Mouse (Mus musculus) forebrain, postnatal 0 days (tissue): ENCODE results near the gene Csnk2b. TPM values are rescaled to one million over a fixed set of nuclear protein-coding genes. Genes with fewer than 3 reads are reported as not detected.
A peak's percentile ranks its signal among the peaks of the same experiment; 100 is the strongest.

Experiments used
- ATAC-seq: fragments of 200-750 bp; cut with Nextera tagmentation; 2 replicates; pipeline ENCODE4 v1.8.0; 2017; ENCODE audit warnings: mild to moderate bottlenecking, moderate library complexity
- DNase-seq: peaks from one replicate; pipeline ENCODE4 v3.0.0-alpha.2; 2015
- H3K27ac ChIP-seq: fragments of 300-500 bp; sonication (generic); 2 replicates; pipeline ENCODE4 v1.5.1; 2014; ENCODE audit warnings: low read depth, mild to moderate bottlenecking, antibody characterized with exemption, low read length, moderate library complexity, mixed read lengths
- H3K27me3 ChIP-seq: fragments of 300-500 bp; sonication (generic); 2 replicates; pipeline ENCODE4 v1.6.1; 2014; ENCODE audit warnings: mild to moderate bottlenecking, low read length, mixed read lengths; ENCODE audit not compliant: insufficient read depth
- H3K36me3 ChIP-seq: fragments of 300-500 bp; sonication (generic); 2 replicates; pipeline ENCODE4 v1.6.1; 2014; ENCODE audit warnings: mild to moderate bottlenecking, moderate library complexity; ENCODE audit not compliant: insufficient read depth
- H3K4me1 ChIP-seq: fragments of 300-500 bp; sonication (generic); 2 replicates; pipeline ENCODE4 v1.6.1; 2014; ENCODE audit warnings: antibody characterized with exemption; ENCODE audit not compliant: insufficient read depth
- H3K4me2 ChIP-seq: fragments of 300-500 bp; sonication (generic); 2 replicates; pipeline ENCODE4 v1.6.1; 2014; ENCODE audit warnings: low read depth, mild to moderate bottlenecking, moderate library complexity
- H3K4me3 ChIP-seq: fragments of 300-500 bp; sonication (generic); 2 replicates; pipeline ENCODE4 v1.5.1; 2014; ENCODE audit warnings: low read depth, low read length, mixed read lengths
- H3K9ac ChIP-seq: fragments of 300-500 bp; sonication (generic); 2 replicates; pipeline ENCODE4 v1.6.1; 2014; ENCODE audit warnings: mild to moderate bottlenecking
- H3K9me3 ChIP-seq: fragments of 300-500 bp; sonication (generic); 2 replicates; pipeline ENCODE4 v1.6.1; 2016; ENCODE audit warnings: low read length
- CTCF ChIP-seq: sonication (generic); IDR thresholded peaks from 2 replicates; pipeline ENCODE4 v1.5.1; 2016; ENCODE audit warnings: antibody characterized with exemption, control low read depth, low read depth
- WGBS: fragments of 180-500 bp; shearing (Covaris S2); extraction: QIAGEN DNeasy Blood & Tissue Kit; methylation state at CpG from one replicate; pipeline ENCODE4 v1.1.7; 2014; 5-methylcytosine and 5-hydroxymethylcytosine counted together
- polyA plus RNA-seq: library from polyadenylated mRNA; unstranded; fragments of >200 nt; fragmentation: Nextera tagmentation; extraction: Ambion mirVana; gene quantifications from 2 replicates; pipeline ENCODE4 v1.2.1, GENCODE M21; 2015
- total RNA-seq: library from RNA; depleted of rRNA; stranded (reverse); fragments of >200 nt; gene quantifications from 2 replicates; pipeline ENCODE4 v1.2.3, GENCODE M21; 2014

Csnk2b gene
- total and polyA plus RNA-seq, 2 experiments from 2014 or later = 247 to 334 TPM

GRCm38 (mm10) chr17:35135591-35136320, 13.9 kb upstream of the Csnk2b start:
- H3K27ac ChIP-seq = peak overlapping the region; percentile 90
- whole genome bisulfite sequencing = under 1% methylated on average over 43 of the region's 43 CpGs
- ATAC-seq (peak; percentile 58), DNase-seq (no peak)
- H3K4me2 ChIP-seq = peak overlapping the region; percentile 83
- no peak for TF ChIP-seq CTCF
- peaks cover 26% of the 10 kb centered on the region for H3K36me3 ChIP-seq
- H3K27me3 ChIP-seq = no peaks in the 10 kb centered on the region
- H3K9me3 ChIP-seq = no peaks in the 10 kb centered on the region
- H3K4me3 ChIP-seq = peak overlapping the region; percentile 92
- peaks cover 7% of the 10 kb centered on the region for H3K4me1 ChIP-seq
- peak overlapping the region; percentile 73 for H3K9ac ChIP-seq

- Histone ChIP-seq H3K9ac (peak within 1 kb of the TSS; percentile 73), H3K4me1 (peaks cover 7% of the 10 kb centered on the region), H3K4me3 (peak within 1 kb of the TSS; percentile 92), H3K9me3 (no peaks in the 10 kb centered on the region), H3K27me3 (no peaks in the 10 kb centered on the region), H3K36me3 (peaks cover 18% of the 10 kb centered on the region), H3K4me2 (peak within 1 kb of the TSS; percentile 83), H3K27ac (peak within 1 kb of the TSS; percentile 90)
- peak; percentile 10; the same call in 1 of the 2 replicates for TF ChIP-seq CTCF
- under 1% methylated on average over 66 of the region's 66 CpGs for WGBS
- DNase-seq (peak; percentile 99), ATAC-seq (peak; percentile 94)
Observed at GRCm38 (mm10) chr17:35134801-35135590, 13.1 kb upstream of the Csnk2b start, which contains the start of gene Bag6. TSS of gene Bag6 (plus strand) at chr17:35135178.

DNA sequence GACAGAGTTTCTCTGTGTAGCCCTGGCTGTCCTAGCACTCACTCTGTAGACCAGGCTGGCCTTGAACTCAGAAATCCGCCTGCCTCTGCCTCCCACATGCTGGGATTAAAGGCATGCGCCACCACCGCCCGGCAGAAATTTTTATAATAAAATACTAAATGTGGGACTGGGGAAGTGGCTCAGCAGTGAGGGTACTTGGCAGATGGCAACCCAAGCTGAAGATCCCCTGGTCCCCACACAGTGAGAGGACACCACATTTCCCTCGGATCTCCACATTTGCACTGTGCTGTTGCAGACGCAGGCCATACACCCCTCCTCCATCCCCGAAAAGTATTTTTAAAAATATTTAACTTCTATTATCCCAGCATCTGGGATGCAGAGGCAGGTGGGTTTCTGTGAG, 11.7 kb upstream of the Csnk2b start:
- H3K4me2 ChIP-seq = no peak overlapping the region
- 95% methylated on average over 7 of the region's 7 CpGs for WGBS
- ATAC-seq = no peak
- peaks cover 3% of the 10 kb centered on the region; the same call in 1 of the 2 replicates for H3K36me3 ChIP-seq
- peaks cover 7% of the 10 kb centered on the region for H3K4me1 ChIP-seq
- H3K27ac ChIP-seq = no peak overlapping the region
- no peak for DNase-seq
- no peak overlapping the region for H3K4me3 ChIP-seq
- no peak overlapping the region for H3K9ac ChIP-seq
- no peak for TF ChIP-seq CTCF
- no peaks in the 10 kb centered on the region for H3K27me3 ChIP-seq
- no peaks in the 10 kb centered on the region for H3K9me3 ChIP-seq

DNA sequence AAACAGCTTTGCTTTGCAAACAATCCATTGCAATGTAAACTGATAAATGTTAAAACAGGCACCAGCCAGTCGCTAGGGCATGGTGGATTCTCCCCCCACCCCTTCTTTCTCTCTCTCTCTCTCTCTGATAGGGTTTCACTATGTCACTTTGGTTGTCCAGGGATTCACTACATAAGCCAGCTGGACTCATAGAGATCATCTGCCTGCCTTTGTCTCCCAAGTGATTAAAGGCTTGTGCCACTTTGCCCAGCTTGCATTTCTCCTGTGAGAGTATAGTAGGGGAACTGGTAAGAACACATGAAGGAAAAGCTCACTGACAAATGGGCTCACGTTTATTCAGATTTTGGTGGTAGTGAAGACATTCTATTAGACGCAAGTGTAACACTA, 10.3 kb upstream of the Csnk2b start:
- ATAC-seq = no peak
- H3K4me2 ChIP-seq = no peak overlapping the region
- TF ChIP-seq CTCF = no peak
- DNase-seq = no peak
- WGBS = 74% methylated on average over 3 of the region's 3 CpGs
- H3K9me3 ChIP-seq = no peaks in the 10 kb centered on the region
- peaks cover 8% of the 10 kb centered on the region for H3K4me1 ChIP-seq
- H3K9ac ChIP-seq = no peak overlapping the region
- no peak overlapping the region for H3K27ac ChIP-seq
- no peaks in the 10 kb centered on the region for H3K27me3 ChIP-seq
- H3K4me3 ChIP-seq = no peak overlapping the region
- no peaks in the 10 kb centered on the region for H3K36me3 ChIP-seq

GRCm38 (mm10) chr17:35131500-35132173, 9.8 kb upstream of the Csnk2b start, which contains the start of gene Apom:
TSS of gene Apom (minus strand) at chr17:35132050.
- DNase-seq = no peak
- Histone ChIP-seq H3K4me3 (no peak within 1 kb of the TSS), H3K9ac (no peak within 1 kb of the TSS), H3K9me3 (no peaks in the 10 kb centered on the region), H3K4me2 (no peak within 1 kb of the TSS), H3K4me1 (peaks cover 10% of the 10 kb centered on the region), H3K27ac (no peak within 1 kb of the TSS), H3K27me3 (no peaks in the 10 kb centered on the region), H3K36me3 (no peaks in the 10 kb centered on the region)
- 82% methylated on average over 15 of the region's 15 CpGs for WGBS
- no peak for ATAC-seq
- TF ChIP-seq CTCF = no peak

- Histone ChIP-seq H3K27ac (no peak overlapping the region), H3K27me3 (no peaks in the 10 kb centered on the region), H3K4me1 (peaks cover 8% of the 10 kb centered on the region), H3K9me3 (no peaks in the 10 kb centered on the region), H3K36me3 (no peaks in the 10 kb centered on the region), H3K4me3 (no peak overlapping the region), H3K9ac (no peak overlapping the region), H3K4me2 (no peak overlapping the region)
- 90% methylated on average over 8 of the region's 8 CpGs for WGBS
- ATAC-seq (no peak), DNase-seq (no peak)
- TF ChIP-seq CTCF = no peak
Observed at GRCm38 (mm10) chr17:35131038-35131437, 9.2 kb upstream of the Csnk2b start.

GRCm38 (mm10) chr17:35128996-35129395, 7.1 kb upstream of the Csnk2b start:
- ATAC-seq (no peak), DNase-seq (no peak)
- Histone ChIP-seq H3K4me2 (no peak overlapping the region), H3K4me1 (peaks cover 11% of the 10 kb centered on the region), H3K4me3 (no peak overlapping the region), H3K27me3 (no peaks in the 10 kb centered on the region), H3K27ac (no peak overlapping the region), H3K36me3 (peaks cover 9% of the 10 kb centered on the region; the same call in 1 of the 2 replicates), H3K9me3 (no peaks in the 10 kb centered on the region), H3K9ac (no peak overlapping the region)
- no peak for TF ChIP-seq CTCF
- 79% methylated on average over 11 of the region's 11 CpGs for WGBS
